Mouse (Mus musculus) adrenal gland, postnatal 4 days (tissue): ENCODE results near the gene Adgrg7. TPM values are rescaled to one million over a fixed set of nuclear protein-coding genes. Genes with fewer than 3 reads are reported as not detected.

ENCODE experiments used
- DNase-seq, 2 experiments: peaks; one replicate each; pipeline ENCODE4 v3.0.0; 2021 to 2022; ENCODE audit warnings: low spot score in 2 of 2, mixed read lengths in 2 of 2
- long read RNA-seq, 2 experiments: library from polyadenylated mRNA; stranded (forward); transcript quantifications; one replicate each; pipeline ENCODE4 v2.0.0; 2021
- total RNA-seq, 2 experiments: library from RNA; stranded (reverse); gene quantifications; 2 replicates each; pipeline ENCODE4 v1.2.3; 2021

The Adgrg7 gene
- total RNA-seq, result not detected
- long read RNA-seq, experiment 1, result 0 reads
- long read RNA-seq, experiment 2, result 0 reads

- no peak for DNase-seq
Measured at GRCm38 (mm10) chr16:56795481-56796139, at the start of gene Adgrg7. Gene Adgrg7 (minus strand): TSS chr16:56795855.

DNA sequence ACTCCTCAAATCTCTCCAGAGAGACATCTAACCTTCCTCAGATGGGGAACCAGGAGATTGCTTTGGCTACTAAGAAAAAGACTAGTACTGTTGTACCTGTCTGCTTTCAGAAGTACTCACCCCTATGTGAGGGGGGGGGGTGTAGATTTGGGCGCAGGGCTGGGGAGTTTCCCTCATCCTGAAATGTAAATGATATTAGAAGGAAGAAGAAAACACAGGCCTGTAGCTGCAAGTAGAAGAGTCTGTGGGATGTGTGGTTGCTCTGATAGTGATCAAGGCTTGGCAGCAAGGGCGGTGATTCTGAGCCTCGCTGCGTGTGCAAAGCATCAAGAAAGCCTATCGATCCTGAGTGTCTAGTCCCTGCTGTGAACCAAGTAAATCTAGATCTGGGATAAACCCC lies 47.3 kb upstream of the Adgrg7 start:
- no peak for DNase-seq

- no peak for DNase-seq
Measured at GRCm38 (mm10) chr16:56833312-56833711, 37.7 kb upstream of the Adgrg7 start.

GRCm38 (mm10) chr16:56831986-56832385 lies 36.3 kb upstream of the Adgrg7 start:
- DNase-seq, result no peak

DNA sequence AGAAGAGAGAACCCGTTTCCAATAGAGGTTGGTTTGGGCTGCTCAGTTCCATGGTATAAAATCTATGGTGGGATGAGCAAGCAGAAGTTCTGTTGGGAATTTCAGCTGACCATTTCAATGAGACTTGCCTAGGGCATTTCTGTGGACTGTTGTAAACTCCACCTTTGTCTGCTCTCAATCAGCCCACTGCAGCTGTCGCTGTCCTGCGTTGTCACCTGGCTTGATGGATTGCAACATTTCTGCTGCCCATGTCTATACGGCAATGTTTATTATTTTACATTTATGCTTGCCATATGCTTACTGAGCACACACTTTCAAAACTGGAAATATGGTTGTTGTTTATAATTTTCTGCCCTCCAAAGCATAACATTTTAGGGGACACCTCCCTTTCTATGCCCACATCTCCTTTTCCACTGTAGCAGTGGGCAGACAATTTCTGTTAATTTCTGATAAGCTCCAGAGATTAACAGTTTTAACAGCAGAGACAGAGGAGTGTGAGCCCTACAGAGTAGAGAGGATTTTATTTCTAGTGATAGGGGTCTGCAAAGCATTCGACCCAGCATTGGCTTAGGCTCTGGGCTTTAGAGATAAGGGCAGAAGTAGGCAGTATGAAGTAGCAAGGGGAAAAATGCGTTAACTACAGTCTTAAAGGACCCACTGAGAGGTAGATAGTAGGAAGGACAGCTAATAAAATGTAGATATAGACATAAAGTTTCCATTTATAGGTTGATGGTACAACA lies 5.9 kb upstream of the Adgrg7 start:
- no peak for DNase-seq

DNA sequence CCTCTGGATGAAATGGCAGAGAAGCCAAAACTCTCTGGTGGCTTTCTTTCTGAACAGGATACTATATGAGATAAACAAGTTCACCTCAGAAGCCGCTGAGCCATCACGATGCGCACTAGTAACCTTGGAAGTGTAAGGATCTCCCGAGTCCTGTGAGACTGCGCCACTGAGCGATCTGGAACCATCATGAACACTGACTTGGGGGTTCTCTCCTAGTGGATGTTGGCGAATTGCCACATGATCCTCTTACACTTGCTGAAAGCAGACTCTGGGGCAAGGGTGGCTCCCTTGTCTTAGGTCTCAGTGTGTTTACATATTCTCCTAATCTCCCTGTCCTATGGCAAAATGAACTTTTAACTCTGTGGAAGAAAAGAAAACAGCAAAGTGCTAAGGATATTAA lies 5.3 kb upstream of the Adgrg7 start:
- no peak for DNase-seq

- no peak for DNase-seq
Measured at GRCm38 (mm10) chr16:56800469-56800868, 4.8 kb upstream of the Adgrg7 start.

- no peak for DNase-seq
Measured at GRCm38 (mm10) chr16:56799541-56800029, 3.9 kb upstream of the Adgrg7 start.

DNA sequence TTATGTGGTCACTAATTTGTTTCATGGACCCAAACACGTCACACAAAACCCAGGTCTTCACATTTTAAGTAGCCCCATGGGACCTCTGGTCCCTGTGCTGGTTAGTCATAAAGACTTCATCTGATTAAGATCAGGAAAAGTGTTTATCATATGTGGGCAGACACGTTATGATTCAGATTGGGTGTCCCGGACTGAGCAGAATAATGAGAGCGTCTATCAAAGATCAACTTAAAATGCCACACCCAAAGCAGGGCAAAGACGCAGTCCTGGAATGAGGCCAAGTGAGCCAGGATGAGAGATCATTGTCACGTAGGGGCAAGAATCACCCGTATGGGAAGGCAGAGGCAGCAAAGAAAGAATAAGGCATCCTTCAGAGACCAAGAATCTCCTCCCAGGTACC lies 3.2 kb upstream of the Adgrg7 start:
- no peak for DNase-seq

DNA sequence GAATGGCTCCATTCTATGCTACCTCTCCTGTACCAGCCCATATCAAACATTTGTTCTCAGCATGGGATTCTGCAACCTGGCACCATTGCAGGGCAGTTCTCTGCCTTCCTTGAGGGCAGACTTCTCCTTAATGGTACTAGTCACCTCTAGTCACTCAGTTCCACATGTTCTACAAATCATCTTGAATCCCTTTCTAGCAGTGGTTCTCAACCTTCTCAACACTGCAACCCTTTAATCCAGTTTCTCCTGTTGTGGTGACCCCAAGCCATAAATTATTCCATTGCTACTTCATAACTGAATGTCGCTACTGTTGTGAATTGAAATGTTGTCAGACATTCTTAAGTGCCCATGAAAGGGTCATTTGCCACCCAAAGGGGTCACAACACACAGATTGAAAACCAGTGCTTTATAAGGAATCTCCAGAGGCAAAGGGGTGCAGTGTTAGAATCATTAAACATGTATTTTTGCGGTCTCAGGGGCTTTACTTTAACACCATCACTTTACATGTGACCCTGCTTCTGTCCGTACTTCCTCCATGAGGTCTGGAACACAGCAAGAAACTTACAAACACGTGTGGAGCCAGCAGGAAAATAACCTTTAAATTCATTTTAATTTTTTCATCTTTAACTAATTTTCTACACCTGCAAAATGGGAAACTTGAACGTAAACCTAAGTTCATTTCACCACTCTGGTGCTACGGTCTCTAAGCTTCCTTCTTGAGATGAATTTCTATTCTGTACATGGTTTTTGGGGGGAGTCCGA lies 1.1 kb downstream of the Adgrg7 start:
- DNase-seq, result no peak

DNA sequence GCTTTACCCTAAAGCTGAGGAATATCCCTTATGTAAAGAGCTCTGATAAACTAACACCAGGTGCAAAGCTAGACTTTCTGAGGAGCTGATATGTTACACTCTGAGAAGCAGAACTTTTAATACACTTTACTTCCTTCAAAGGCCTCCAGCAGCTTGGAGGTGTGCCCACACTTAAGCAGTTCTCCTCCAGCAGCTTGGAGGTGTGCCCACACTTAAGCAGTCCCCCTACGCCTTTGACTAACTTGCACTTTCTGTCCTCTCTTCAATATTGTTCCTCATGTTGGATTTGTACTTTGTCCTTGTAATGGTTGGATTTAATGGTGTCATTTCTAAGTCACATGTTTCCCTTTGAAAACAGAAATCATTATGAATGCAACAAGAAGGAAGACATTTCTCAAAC lies 1.9 kb downstream of the Adgrg7 start:
- no peak for DNase-seq

DNA sequence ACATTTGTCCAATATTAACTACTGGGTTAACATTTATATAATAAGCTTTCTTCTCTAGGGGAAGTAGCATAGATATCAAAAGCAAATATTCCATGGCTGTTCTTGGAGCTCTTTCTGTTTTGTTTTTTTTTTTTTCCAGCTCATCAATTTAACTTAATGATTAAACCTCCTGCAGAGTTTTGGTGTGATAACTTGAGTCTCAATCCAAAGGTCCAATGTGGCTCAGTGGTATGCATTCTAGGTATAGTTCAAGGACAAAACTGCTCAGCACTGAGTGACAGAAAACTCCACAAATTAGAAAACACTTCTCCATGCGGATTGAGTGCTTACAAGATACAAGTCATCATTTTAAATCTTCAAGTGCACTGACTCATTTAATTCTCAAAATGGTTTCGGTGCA lies 9.7 kb downstream of the Adgrg7 start:
- no peak for DNase-seq

DNA sequence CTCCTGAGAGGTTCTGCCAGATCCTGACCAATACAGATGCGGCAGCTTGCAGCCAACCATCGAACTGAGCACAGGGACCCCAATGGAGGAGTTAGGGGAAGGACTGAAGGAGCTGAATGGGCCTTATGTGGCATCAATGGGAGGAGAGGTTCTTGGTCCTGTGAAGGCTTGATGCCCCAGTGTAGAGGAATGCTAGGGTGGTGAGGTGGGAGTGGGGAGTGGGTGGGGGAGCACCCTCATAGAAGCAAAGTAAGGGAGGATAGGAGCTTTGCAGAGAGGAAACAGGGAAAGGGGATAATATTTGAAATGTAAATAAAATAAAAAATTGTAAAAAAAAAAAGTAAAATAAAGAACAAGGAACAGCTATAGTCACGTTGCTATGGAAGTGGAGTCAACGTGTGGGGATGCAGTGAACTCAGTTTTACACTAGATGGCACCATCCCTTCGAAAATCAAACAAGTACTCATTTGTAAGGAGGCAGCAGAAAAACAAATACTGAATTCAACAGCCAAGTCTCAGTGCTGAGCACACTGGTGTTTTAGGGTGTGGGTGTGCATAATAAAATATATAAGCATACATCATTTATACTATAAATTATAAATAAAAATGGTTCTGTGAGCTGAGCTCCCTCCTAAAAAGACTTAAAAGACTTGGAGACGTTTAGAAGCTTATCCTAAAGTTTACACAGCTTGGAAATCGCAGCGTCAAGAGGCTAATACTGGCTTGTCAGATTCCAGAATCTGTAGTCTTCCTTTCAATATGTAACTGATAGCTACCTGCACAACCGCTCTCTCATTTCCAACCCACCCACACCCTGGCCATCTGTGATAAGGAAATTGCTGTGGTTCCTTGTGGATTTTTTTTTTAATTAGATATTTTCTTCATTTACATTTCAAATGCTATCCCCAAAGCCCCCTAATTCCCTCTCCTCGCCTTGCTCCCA lies 24.2 kb downstream of the Adgrg7 start:
- no peak for DNase-seq

DNA sequence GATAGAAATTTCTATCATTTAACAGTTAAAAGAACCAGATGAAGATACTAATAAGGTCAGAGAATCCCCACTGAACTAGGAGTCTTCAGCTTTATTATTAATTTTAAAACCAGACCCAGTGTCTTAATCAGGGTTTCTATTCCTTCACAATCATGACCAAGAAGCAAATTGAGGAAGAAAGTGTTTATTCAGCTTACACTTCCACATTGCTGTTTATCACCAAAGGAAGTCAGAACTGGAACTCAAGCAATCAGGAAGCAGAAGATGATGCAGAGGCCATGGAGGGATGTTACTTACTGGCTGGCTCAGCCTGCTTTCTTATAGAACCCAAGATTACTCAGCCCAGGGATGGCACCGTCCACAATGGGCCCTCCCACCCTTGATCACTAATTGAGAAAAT lies 66.6 kb downstream of the Adgrg7 start:
- no peak for DNase-seq

- DNase-seq, result no peak
Measured at GRCm38 (mm10) chr16:56724927-56725326, 70.7 kb downstream of the Adgrg7 start.

GRCm38 (mm10) chr16:56722357-56722756 lies 73.3 kb downstream of the Adgrg7 start:
- DNase-seq, result no peak

- no peak for DNase-seq
Measured at GRCm38 (mm10) chr16:56719031-56719430, 76.6 kb downstream of the Adgrg7 start.

DNA sequence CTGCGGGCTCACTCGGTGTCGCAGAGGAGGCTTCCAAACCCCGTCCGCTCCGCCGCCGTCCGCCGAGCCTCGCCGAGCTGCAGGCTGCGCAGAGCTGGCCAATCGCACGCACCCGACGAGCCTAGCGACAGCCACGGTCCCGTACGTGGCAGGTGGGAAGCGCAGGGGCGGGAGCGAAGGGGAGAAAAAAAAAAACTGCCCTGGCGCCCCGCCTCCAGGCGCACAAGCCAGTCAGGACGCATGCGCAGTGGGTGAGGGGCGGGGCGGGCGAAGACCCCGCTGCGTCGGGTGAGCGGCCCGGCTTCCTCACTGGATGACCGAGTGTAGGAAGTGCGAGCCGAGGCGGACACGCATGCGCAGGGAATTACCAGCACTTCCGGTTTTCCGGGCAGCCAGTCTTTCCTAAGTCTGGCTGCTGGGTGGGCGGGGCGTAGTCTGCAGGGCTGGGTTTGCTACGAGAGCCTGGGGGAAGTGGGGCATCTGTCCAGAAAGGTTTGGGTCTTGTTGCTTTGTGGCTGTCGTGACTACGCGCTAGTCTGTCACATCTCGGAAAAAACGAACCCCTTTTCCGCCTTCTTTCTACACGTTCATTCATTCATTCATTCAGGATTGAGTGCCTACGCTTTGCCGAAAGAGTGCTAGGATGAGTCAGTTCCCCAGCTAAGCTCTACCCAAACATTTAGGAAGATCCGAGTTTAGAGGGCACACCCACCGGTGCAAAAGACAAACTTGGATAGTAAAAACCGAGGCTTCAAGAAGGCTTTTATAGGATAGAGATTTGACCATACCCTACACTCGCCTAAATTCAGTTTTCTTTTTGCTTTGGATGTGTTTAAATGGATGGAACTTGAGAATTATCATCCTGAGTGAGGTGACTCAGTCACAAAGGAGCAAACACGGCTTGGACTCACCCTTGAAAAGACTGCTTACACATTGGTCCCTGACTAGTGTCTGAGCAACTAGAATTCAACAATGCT lies 78.1 kb downstream of the Adgrg7 start, which contains the start of gene Tfg:
TSS of gene Tfg (minus strand) at position 227 of the 977 bp plus-strand sequence.
- DNase-seq, result peak; percentile 97 to 99

DNA sequence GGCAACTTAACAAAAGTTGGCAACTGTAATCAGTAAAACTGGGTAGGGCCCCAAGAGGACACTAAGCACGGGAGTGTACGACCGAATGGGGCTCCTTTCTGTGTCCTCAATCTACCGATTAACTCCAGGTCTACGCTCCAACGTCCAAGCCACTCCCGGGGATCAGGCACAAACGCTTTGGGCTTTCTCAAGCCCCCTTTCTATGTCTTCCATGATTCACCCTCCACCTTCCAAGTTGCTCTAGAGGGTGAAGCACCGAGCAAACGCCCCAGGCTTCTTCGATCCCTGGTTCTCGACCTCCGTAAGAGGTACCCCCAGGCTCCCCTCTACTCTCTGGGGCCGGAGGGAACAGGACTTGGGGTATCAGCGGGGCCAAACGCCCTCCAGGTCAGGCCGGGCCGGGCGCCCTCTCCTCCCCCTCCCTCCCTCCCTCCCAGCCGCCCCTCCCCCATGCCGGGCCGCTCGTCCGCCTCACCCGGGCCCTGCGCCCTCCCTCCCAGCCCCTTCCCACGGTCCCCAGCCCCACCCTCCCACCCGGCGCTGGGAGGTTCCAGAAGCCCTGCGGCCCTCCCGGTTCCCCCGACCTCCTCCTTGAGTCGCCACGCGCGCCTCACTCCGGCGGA lies 79.0 kb downstream of the Adgrg7 start:
- DNase-seq, result peak in 1 of 2 experiments; percentile 24
